Mouse (Mus musculus) stomach, embryonic 16.5 days (tissue): ENCODE measurements at regions not wholly inside any gene's neighbourhood (a gene's known extent, or its start where the extent isn't known, plus 50 kb on each side); places are given as distances from the start of the nearest gene placed in this dataset.

Experiments
- ATAC-seq: fragments of 200-750 bp; cut with Nextera tagmentation; 2 replicates; pipeline ENCODE4 v1.8.0; 2017; ENCODE audit warnings: moderate number of reproducible peaks, moderate TSS enrichment; ENCODE audit not compliant: insufficient read depth, low FRiP score
- H3K27ac ChIP-seq: fragments of 300-500 bp; sonication (generic); 2 replicates; pipeline ENCODE4 v1.5.1; 2014; ENCODE audit warnings: low read length
- H3K27me3 ChIP-seq: fragments of 300-500 bp; sonication (generic); 2 replicates; pipeline ENCODE4 v1.6.1; 2014; ENCODE audit warnings: low read length, control low read depth, mixed read lengths; ENCODE audit not compliant: control insufficient read depth, insufficient read depth
- H3K36me3 ChIP-seq: fragments of 300-500 bp; sonication (generic); 2 replicates; pipeline ENCODE4 v1.6.1; 2014; ENCODE audit warnings: low read length; ENCODE audit not compliant: control insufficient read depth, insufficient read depth
- H3K4me1 ChIP-seq: fragments of 300-500 bp; sonication (generic); 2 replicates; pipeline ENCODE4 v1.6.1; 2014; ENCODE audit warnings: low read length, control low read depth, mixed read lengths; ENCODE audit not compliant: control insufficient read depth, insufficient read depth
- H3K4me2 ChIP-seq: fragments of 300-500 bp; sonication (generic); 2 replicates; pipeline ENCODE4 v1.6.1; 2014; ENCODE audit warnings: low read depth, low read length, mixed read lengths
- H3K4me3 ChIP-seq: fragments of 300-500 bp; sonication (generic); replicated peaks from 2 replicates; pipeline ENCODE4 v1.5.1; 2014; ENCODE audit warnings: mild to moderate bottlenecking, low read length
- H3K9ac ChIP-seq: fragments of 300-500 bp; sonication (generic); 2 replicates; pipeline ENCODE4 v1.6.1; 2014; ENCODE audit warnings: low read length
- H3K9me3 ChIP-seq: fragments of 300-500 bp; sonication (generic); replicated peaks from 2 replicates; pipeline ENCODE4 v1.6.1; 2016; ENCODE audit warnings: low read length, control low read depth; ENCODE audit not compliant: control insufficient read depth
- WGBS: fragments of 180-500 bp; shearing (Covaris S2); extraction: QIAGEN DNeasy Blood & Tissue Kit; methylation state at CpG from one replicate; pipeline ENCODE4 v1.1.7; 2014; 5-methylcytosine and 5-hydroxymethylcytosine counted together

- Histone ChIP-seq H3K4me1 (no peaks in the 10 kb centered on the region), H3K4me2 (no peak overlapping the region), H3K9ac (no peak overlapping the region), H3K27me3 (no peaks in the 10 kb centered on the region), H3K27ac (no peak overlapping the region), H3K4me3 (no peak overlapping the region), H3K36me3 (no peaks in the 10 kb centered on the region), H3K9me3 (no peaks in the 10 kb centered on the region)
- 67% methylated on average over 4 of the region's 4 CpGs for WGBS
- no peak for ATAC-seq
These were observed 408.0 kb downstream of the Prr30 start for GRCm38 (mm10) chr14:100792094-100792493.

- H3K4me3 ChIP-seq, result no peak overlapping the region
- H3K9me3 ChIP-seq, result no peaks in the 10 kb centered on the region
- H3K4me2 ChIP-seq, result no peak overlapping the region
- H3K9ac ChIP-seq, result no peak overlapping the region
- 69% methylated on average over 3 of the region's 3 CpGs for WGBS
- no peak for ATAC-seq
- no peaks in the 10 kb centered on the region for H3K4me1 ChIP-seq
- H3K36me3 ChIP-seq, result no peaks in the 10 kb centered on the region
- H3K27me3 ChIP-seq, result no peaks in the 10 kb centered on the region
- H3K27ac ChIP-seq, result no peak overlapping the region
These were observed 418.2 kb downstream of the Prr30 start for GRCm38 (mm10) chr14:100781882-100782281.

DNA sequence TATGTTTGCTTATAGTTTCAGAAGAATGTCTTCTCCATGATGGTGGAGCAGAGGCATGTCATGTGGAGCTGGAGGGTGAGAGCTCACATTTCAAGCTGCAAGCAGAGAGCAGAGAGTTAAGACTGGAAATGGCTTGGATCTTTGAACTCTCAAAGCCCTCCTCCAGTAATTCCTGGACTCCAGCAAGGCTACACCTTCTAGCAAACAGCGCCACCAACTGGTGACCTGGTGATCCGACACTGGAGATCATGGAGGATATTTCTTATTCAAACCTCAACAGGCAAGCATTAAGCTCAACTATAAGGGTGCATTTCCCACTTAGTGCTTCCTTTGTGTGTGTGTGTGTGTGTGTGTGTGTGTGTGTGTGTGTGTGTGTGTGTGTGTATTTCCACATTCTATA is 446.2 kb downstream of the Prr30 start:
- Histone ChIP-seq H3K9ac (no peak overlapping the region), H3K27me3 (no peaks in the 10 kb centered on the region), H3K27ac (no peak overlapping the region), H3K36me3 (no peaks in the 10 kb centered on the region), H3K4me1 (peaks cover 10% of the 10 kb centered on the region), H3K9me3 (no peaks in the 10 kb centered on the region), H3K4me2 (no peak overlapping the region), H3K4me3 (no peak overlapping the region)
- 47% methylated on average over 2 of the region's 2 CpGs for WGBS
- ATAC-seq, result no peak

DNA sequence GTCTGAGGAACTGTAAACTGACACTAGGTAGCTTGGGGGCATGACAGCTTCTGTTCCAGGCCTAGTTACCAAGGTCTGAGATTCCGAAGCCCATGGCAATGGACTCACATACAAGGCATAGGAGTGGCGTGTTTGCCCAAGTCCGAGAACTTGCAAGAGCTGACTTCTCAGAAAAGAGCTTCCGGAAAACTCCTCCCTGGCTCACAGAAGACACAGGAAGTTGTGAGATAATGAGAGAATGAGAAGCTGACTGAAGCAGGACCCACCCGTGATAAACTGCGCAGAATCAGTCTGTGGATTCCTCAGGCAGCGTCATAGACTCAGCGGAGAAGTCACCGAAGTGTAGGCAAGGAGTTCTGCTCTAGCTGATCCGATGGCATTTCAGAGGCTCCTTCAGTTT is 447.4 kb downstream of the Prr30 start:
- Histone ChIP-seq H3K27me3 (no peaks in the 10 kb centered on the region), H3K36me3 (no peaks in the 10 kb centered on the region), H3K4me1 (peaks cover 10% of the 10 kb centered on the region), H3K9ac (no peak overlapping the region), H3K27ac (no peak overlapping the region), H3K4me3 (no peak overlapping the region), H3K9me3 (no peaks in the 10 kb centered on the region), H3K4me2 (no peak overlapping the region)
- no peak for ATAC-seq
- 86% methylated on average over 10 of the region's 10 CpGs for WGBS

- H3K27ac ChIP-seq, result peak overlapping the region; percentile 80
- H3K4me3 ChIP-seq, result peak overlapping the region; percentile 47
- peak; percentile 97 for ATAC-seq
- H3K4me2 ChIP-seq, result peak overlapping the region; percentile 57
- H3K4me1 ChIP-seq, result peaks cover 10% of the 10 kb centered on the region
- no peaks in the 10 kb centered on the region for H3K36me3 ChIP-seq
- WGBS, result 9% methylated on average over 19 of the region's 19 CpGs
- H3K9ac ChIP-seq, result peak overlapping the region; percentile 67
- no peaks in the 10 kb centered on the region for H3K27me3 ChIP-seq
- no peaks in the 10 kb centered on the region for H3K9me3 ChIP-seq
These were observed 450.2 kb downstream of the Prr30 start for GRCm38 (mm10) chr14:100749737-100750541.

GRCm38 (mm10) chr14:100735276-100735675 is 450.8 kb upstream of the Klf12 start:
- no peaks in the 10 kb centered on the region for H3K4me1 ChIP-seq
- no peaks in the 10 kb centered on the region for H3K9me3 ChIP-seq
- no peak overlapping the region for H3K27ac ChIP-seq
- no peak overlapping the region for H3K9ac ChIP-seq
- H3K4me3 ChIP-seq, result no peak overlapping the region
- no peaks in the 10 kb centered on the region for H3K36me3 ChIP-seq
- ATAC-seq, result no peak
- H3K4me2 ChIP-seq, result no peak overlapping the region
- H3K27me3 ChIP-seq, result no peaks in the 10 kb centered on the region
- 55% methylated on average over 4 of the region's 4 CpGs for WGBS

DNA sequence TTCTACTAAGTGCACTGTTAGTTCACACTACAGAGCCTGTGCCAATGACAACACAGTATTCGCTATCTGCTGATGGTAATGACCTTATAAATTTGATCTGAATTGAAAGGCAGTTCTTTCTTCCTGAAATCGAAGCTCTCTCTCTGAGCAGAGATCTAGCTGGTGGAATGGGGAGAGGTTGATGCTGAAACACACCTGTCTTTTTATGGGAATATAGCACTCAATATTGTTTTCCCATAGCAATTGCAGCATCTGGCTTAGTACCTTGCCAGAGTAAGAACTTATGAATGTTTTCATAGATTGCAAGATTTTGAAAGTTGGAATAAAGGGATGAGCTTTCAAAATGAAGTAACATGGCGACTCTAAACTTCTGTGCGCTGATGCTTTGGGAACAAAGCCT is 444.0 kb upstream of the Klf12 start:
- no peak overlapping the region for H3K4me3 ChIP-seq
- H3K27ac ChIP-seq, result no peak overlapping the region
- H3K36me3 ChIP-seq, result no peaks in the 10 kb centered on the region
- H3K4me2 ChIP-seq, result no peak overlapping the region
- H3K27me3 ChIP-seq, result no peaks in the 10 kb centered on the region
- H3K9me3 ChIP-seq, result no peaks in the 10 kb centered on the region
- ATAC-seq, result no peak
- H3K4me1 ChIP-seq, result no peaks in the 10 kb centered on the region; the same call in 1 of the 2 replicates
- no peak overlapping the region for H3K9ac ChIP-seq
- WGBS, result 84% methylated on average over 4 of the region's 4 CpGs

DNA sequence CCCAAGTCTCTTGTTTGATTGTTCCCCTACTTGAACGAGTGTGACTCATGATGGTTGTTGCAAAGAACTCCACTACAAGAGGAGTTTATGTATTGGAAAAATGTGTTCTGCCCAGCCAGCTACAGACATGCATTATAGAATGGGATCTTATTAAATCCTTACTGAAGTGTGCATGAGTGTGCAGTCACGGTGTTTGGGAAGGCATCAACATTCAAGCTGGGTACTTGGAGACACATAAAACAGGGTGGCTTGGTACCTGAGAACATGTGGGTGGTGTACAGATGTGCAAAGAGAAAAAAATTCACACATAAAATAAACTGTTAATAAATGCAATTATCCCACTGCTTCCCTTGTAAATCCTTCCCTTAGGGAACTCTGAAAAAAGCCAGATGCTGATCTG is 443.2 kb upstream of the Klf12 start:
- 52% methylated on average over 2 of the region's 2 CpGs for WGBS
- H3K4me3 ChIP-seq, result no peak overlapping the region
- no peaks in the 10 kb centered on the region; the same call in 1 of the 2 replicates for H3K4me1 ChIP-seq
- no peak for ATAC-seq
- no peaks in the 10 kb centered on the region for H3K27me3 ChIP-seq
- H3K9ac ChIP-seq, result no peak overlapping the region
- H3K9me3 ChIP-seq, result no peaks in the 10 kb centered on the region
- H3K27ac ChIP-seq, result no peak overlapping the region
- no peak overlapping the region for H3K4me2 ChIP-seq
- H3K36me3 ChIP-seq, result no peaks in the 10 kb centered on the region

GRCm38 (mm10) chr14:100724962-100725361 is 440.5 kb upstream of the Klf12 start:
- no peaks in the 10 kb centered on the region for H3K9me3 ChIP-seq
- no peak overlapping the region for H3K4me2 ChIP-seq
- no peaks in the 10 kb centered on the region for H3K27me3 ChIP-seq
- H3K9ac ChIP-seq, result no peak overlapping the region
- no peaks in the 10 kb centered on the region for H3K36me3 ChIP-seq
- 77% methylated on average over 8 of the region's 8 CpGs for WGBS
- H3K4me1 ChIP-seq, result no peaks in the 10 kb centered on the region; the same call in 1 of the 2 replicates
- no peak for ATAC-seq
- H3K27ac ChIP-seq, result no peak overlapping the region
- H3K4me3 ChIP-seq, result no peak overlapping the region
